Mouse (Mus musculus) inflammation-experienced regulatory T-cells, adult 16 weeks (primary cell): ENCODE results near the gene Plac9a. TPM values are rescaled to one million over a fixed set of nuclear protein-coding genes. Genes with fewer than 3 reads are reported as not detected.

Experiments used
- polyA plus RNA-seq: library from polyadenylated mRNA; unstranded; fragments of 100-300 nt; shearing (Covaris generic); gene quantifications from one replicate; pipeline ENCODE4 v1.2.1, GENCODE M21; 2017

The Plac9a gene
- polyA plus RNA-seq: not detected

DNA sequence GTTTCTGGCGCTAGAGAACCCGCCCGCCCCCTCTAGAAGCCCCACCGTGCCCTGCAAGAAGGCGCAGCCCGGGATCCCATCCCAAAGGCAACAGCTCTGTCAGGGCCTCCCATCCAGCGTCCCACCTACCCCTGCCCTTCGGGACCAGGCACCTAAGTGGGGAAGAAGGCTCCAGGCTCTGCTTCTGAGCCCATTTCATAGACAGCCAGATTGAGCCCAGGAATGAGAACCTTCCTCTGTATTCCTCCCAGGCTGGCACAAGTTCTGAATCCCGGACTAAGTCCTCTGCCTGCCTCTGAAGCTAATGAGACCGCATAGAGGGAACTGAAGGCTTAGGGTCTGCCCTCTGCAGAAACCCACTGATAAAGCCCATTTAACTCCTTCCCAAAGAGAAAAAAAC, at the start of gene Plac9a:
TSS of gene Plac9a (minus strand) at position 101 of the 400 bp plus-strand sequence.

DNA sequence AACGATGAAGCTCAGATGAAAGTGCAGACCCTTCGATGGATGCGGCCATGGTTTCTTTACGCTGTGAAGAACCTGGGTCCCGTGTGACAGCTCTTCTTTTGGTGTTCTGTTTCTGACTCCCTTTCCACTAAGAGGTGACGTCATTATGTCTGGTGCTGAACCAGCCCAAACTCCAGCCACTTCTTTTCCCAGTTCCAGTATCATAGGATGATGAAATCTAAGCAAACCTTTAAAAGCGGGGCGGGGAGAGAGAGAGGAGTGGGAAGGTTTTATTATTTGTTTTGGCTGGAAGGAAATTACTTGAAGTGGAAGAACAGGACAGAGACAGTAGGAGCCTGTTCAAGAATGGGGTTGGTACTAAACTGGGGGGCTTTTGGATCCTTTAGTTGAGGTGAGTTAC, 35.1 kb upstream of the Plac9a start, which contains the start of gene Cphx1:
TSS of gene Cphx1 (plus strand) at position 301 of the 400 bp plus-strand sequence.

DNA sequence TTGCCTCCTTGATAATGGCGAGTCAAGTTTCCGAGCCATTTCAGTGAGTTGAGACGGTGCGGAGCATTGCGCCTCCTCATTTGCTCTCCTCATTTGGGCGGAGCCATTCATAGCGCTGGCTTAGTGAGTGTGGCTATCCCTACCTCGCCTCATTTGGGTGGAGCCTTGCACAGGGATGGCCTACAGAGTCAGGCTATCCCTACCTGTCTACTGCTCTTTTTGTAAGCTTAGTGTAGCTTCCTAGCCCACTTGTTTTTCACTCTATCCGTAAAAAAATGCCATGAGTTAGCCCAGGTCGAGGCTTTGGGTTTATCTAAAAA, 24.6 kb upstream of the Plac9a start, which contains the start of gene Tmem254a:
TSS of gene Tmem254a (minus strand) at position 111 of the 320 bp plus-strand sequence.

DNA sequence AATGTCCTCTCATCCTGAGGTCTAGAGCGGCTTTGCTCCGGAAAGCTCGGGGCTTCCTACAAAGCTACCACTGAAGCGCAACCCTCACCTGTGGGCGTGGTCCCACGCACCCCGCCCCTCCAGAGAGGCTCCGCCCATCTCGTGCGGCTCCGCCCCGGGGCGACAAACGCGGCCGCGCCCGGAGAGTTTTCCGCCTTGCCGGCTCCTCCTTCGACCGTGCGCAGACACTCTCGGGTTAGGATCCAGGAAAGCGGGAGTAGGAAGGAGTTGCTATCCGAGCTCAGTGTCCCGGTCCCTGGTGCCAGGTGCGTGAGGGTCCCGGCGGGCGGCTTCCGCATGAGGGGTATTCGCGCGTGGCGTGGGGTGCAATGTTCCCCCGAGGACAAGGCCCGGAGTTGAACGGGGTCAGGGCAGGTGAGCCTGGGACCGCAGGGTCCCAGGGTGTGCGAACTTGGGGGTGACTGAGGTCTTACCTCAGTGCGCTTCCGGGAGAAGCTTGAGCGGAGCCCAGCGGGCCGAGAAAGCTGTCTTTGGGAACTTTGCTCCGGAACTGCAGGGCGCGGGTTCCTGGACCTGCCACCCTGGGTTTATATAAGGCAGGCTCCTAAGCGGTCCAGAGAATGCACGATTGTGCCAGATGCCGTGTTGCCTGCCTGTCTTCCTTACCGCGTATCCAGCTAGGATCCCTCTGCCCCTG, 60.8 kb downstream of the Plac9a start, which contains the start of gene Anxa11:
TSS of gene Anxa11 (plus strand) at position 166 of the 697 bp plus-strand sequence.

Other genes with a start within 250 kb of the Plac9a start
- gene Ppif, start 208.9 kb downstream of the Plac9a start, polyA plus RNA-seq: 16.3 TPM
- 0.79 TPM for gene Zcchc24, start 134.1 kb downstream of the Plac9a start, polyA plus RNA-seq
- 53.8 TPM for gene Anxa11, start 60.9 kb downstream of the Plac9a start, polyA plus RNA-seq
- 11.9 TPM for gene Tmem254a, start 24.6 kb upstream of the Plac9a start, polyA plus RNA-seq
- gene Cphx1, start 35.2 kb upstream of the Plac9a start, polyA plus RNA-seq: not detected
- not detected for gene Duxbl1, start 75.5 kb upstream of the Plac9a start, polyA plus RNA-seq
- gene Gm9780, start 139.6 kb upstream of the Plac9a start, polyA plus RNA-seq: not detected
- gene Tmem254c, start 164.3 kb upstream of the Plac9a start, polyA plus RNA-seq: 210 TPM
- gene Cphx2, start 178.4 kb upstream of the Plac9a start, polyA plus RNA-seq: not detected
- not detected for gene Cphx3, start 179.2 kb upstream of the Plac9a start, polyA plus RNA-seq
- gene Duxbl2, start 215.2 kb upstream of the Plac9a start, polyA plus RNA-seq: not detected